Mouse (Mus musculus) activated CD4-positive, CD25-positive, alpha-beta regulatory T cell (primary cell): Measurements from ENCODE around the gene Cyb5d2. TPM values are rescaled to one million over a fixed set of nuclear protein-coding genes. Genes with fewer than 3 reads are reported as not detected.

Experiments used
- polyA plus RNA-seq, 2 experiments: library from polyadenylated mRNA; unstranded; fragments of 100-300 nt; shearing (Covaris generic); gene quantifications; one replicate each; pipeline ENCODE4 v1.2.1; 2017

Cyb5d2 gene
- polyA plus RNA-seq = 1 to 10 TPM; 5.7 to 8.2 TPM

DNA sequence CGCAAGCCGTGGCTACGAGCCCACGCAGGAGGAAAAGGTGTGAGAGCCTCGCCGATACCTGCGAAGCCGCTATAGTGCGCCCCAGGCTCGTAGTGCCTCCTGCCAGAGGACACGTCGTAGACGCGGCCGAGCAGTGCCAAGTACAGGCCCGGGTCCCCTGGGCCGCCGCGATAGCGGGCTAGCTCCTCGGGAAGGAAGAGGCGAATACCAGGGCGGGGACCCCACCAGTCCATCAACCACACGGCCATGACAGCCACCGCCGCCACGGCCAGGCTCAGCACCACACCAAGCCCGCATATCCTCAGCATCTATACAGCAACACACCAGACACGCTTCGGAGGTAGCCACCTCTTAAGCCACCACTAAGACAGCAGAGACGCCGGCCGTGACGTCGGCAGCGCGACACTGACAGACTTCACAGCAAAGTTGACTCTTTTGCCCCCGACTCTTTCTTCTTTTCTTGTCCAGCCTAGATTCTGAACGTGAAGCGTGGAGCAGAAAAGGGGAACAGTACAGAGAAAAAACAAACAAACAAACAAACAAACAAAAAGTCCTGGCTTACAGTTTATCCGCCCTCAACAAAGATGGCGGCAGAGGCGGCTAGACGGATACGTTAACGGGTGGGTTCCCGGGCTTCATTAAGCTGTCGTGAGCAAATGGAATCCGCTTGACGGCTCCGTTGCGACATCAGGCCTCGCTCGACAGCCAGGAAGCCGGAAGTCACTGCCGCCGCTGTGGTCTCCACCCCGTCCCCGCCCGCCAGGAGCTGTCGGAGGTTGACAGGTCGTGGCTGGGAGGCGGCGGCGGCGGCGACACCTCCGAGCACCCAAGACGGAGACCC is at the start of gene Cyb5d2, which contains the start of gene Zzef1:
Gene Cyb5d2 (minus strand): TSS at position 688 of the 841 bp plus-strand sequence.
Gene Zzef1 (plus strand): TSS at position 772 of the 841 bp plus-strand sequence.

Other genes with a start within 250 kb of the Cyb5d2 start
- gene Spns3, start 245.6 kb downstream of the Cyb5d2 start, polyA plus RNA-seq = under 1 TPM; 0.22 to 0.44 TPM
- 10 to 100 TPM; 56.0 to 71.4 TPM for gene Ube2g1, start 188.9 kb downstream of the Cyb5d2 start, polyA plus RNA-seq
- gene Ankfy1, start 106.1 kb downstream of the Cyb5d2 start, polyA plus RNA-seq = 10 to 100 TPM; 30.9 to 49.4 TPM
- 10 to 100 TPM; 19.0 to 21.3 TPM for gene Zzef1, start 84 bp upstream of the Cyb5d2 start, polyA plus RNA-seq
- gene Atp2a3, start 165.0 kb upstream of the Cyb5d2 start, polyA plus RNA-seq = 100 to 1,000 TPM; 191 to 312 TPM
- under 1 TPM in 1 of 2 experiments, not detected in 1; 0.79 TPM for gene P2rx1, start 203.0 kb upstream of the Cyb5d2 start, polyA plus RNA-seq
- gene Camkk1, start 222.9 kb upstream of the Cyb5d2 start, polyA plus RNA-seq = 1 to 10 TPM; 4.3 to 6.2 TPM